Mouse (Mus musculus) intestine, postnatal 0 days (tissue): Measurements from ENCODE around the gene Poldip3. TPM values are rescaled to one million over a fixed set of nuclear protein-coding genes. Genes with fewer than 3 reads are reported as not detected.
"Not testable (repeated sequence)": the region's sequence is repeated elsewhere in the genome, so short reads cannot be mapped to it uniquely, and the experiment has no call there.

Source experiments
- ATAC-seq: fragments of 200-750 bp; cut with Nextera tagmentation; 2 replicates; pipeline ENCODE4 v1.8.0; 2017; ENCODE audit warnings: mild to moderate bottlenecking, moderate TSS enrichment, moderate library complexity
- H3K27ac ChIP-seq: fragments of 300-500 bp; sonication (generic); 2 replicates; pipeline ENCODE4 v1.5.1; 2014; ENCODE audit warnings: mild to moderate bottlenecking, low read depth, low read length, moderate library complexity
- H3K27me3 ChIP-seq: fragments of 300-500 bp; sonication (generic); replicated peaks from 2 replicates; pipeline ENCODE4 v1.6.1; 2014; ENCODE audit warnings: low read length, mixed read lengths; ENCODE audit not compliant: control insufficient read depth, insufficient read depth
- H3K36me3 ChIP-seq: fragments of 300-500 bp; sonication (generic); 2 replicates; pipeline ENCODE4 v1.6.1; 2014; ENCODE audit warnings: mild to moderate bottlenecking, moderate library complexity; ENCODE audit not compliant: control insufficient read depth, insufficient read depth
- H3K4me1 ChIP-seq: fragments of 300-500 bp; sonication (generic); replicated peaks from 2 replicates; pipeline ENCODE4 v1.6.1; 2014; ENCODE audit warnings: antibody characterized with exemption, low read length, mixed read lengths; ENCODE audit not compliant: control insufficient read depth, insufficient read depth
- H3K4me2 ChIP-seq: fragments of 300-500 bp; sonication (generic); replicated peaks from 2 replicates; pipeline ENCODE4 v1.6.1; 2014; ENCODE audit warnings: low read depth, mild to moderate bottlenecking, moderate library complexity
- H3K4me3 ChIP-seq: fragments of 300-500 bp; sonication (generic); 2 replicates; pipeline ENCODE4 v1.5.1; 2014; ENCODE audit warnings: low read depth, low read length
- H3K9ac ChIP-seq: fragments of 300-500 bp; sonication (generic); 2 replicates; pipeline ENCODE4 v1.6.1; 2014; ENCODE audit warnings: mild to moderate bottlenecking, low read depth, low read length
- H3K9me3 ChIP-seq: fragments of 300-500 bp; sonication (generic); 2 replicates; pipeline ENCODE4 v1.6.1; 2016; ENCODE audit warnings: mixed run types; ENCODE audit not compliant: control insufficient read depth
- CTCF ChIP-seq: sonication (generic); IDR thresholded peaks from 2 replicates; pipeline ENCODE4 v1.5.1; 2016; ENCODE audit warnings: low read depth, mild to moderate bottlenecking, control low read depth, antibody characterized with exemption, moderate library complexity
- WGBS: fragments of 180-500 bp; shearing (Covaris S2); extraction: QIAGEN DNeasy Blood & Tissue Kit; methylation state at CpG from one replicate; pipeline ENCODE4 v1.1.7; 2014; 5-methylcytosine and 5-hydroxymethylcytosine counted together
- polyA plus RNA-seq: library from polyadenylated mRNA; unstranded; fragments of >200 nt; fragmentation: Nextera tagmentation; extraction: Ambion mirVana; gene quantifications from 2 replicates; pipeline ENCODE4 v1.2.1, GENCODE M21; 2015

Gene Poldip3
- polyA plus RNA-seq, 1 experiment from 2014 or later = 49.8 TPM

GRCm38 (mm10) chr15:83145541-83145940 is 3.6 kb downstream of the Poldip3 start:
- no peaks in the 10 kb centered on the region for H3K9me3 ChIP-seq
- H3K9ac ChIP-seq = no peak overlapping the region
- no peaks in the 10 kb centered on the region for H3K4me1 ChIP-seq
- WGBS = 71% methylated on average over 6 of the region's 6 CpGs
- H3K27ac ChIP-seq = no peak overlapping the region
- H3K4me3 ChIP-seq = no peak overlapping the region
- H3K4me2 ChIP-seq = no peak overlapping the region
- H3K36me3 ChIP-seq = peaks cover 9% of the 10 kb centered on the region
- no peak for TF ChIP-seq CTCF
- H3K27me3 ChIP-seq = no peaks in the 10 kb centered on the region
- no peak for ATAC-seq

GRCm38 (mm10) chr15:83142861-83143260 is 6.3 kb downstream of the Poldip3 start:
- WGBS = 32% methylated on average over 5 of the region's 5 CpGs
- no peak overlapping the region for H3K27ac ChIP-seq
- no peak for TF ChIP-seq CTCF

GRCm38 (mm10) chr15:83135654-83136053 is 13.5 kb downstream of the Poldip3 start:
- no peak overlapping the region for H3K27ac ChIP-seq
- no peak overlapping the region for H3K4me3 ChIP-seq
- H3K9me3 ChIP-seq = no peaks in the 10 kb centered on the region
- WGBS = 49% methylated on average over 2 of the region's 2 CpGs
- ATAC-seq = no peak
- no peak overlapping the region for H3K4me2 ChIP-seq
- no peak for TF ChIP-seq CTCF
- H3K27me3 ChIP-seq = no peaks in the 10 kb centered on the region
- no peak overlapping the region for H3K9ac ChIP-seq
- peaks cover 76% of the 10 kb centered on the region for H3K36me3 ChIP-seq
- H3K4me1 ChIP-seq = no peaks in the 10 kb centered on the region

More at GRCm38 (mm10) chr15:83142861-83143260, 6.3 kb downstream of the Poldip3 start:
- Histone ChIP-seq H3K9me3 (no peaks in the 10 kb centered on the region), H3K27me3 (no peaks in the 10 kb centered on the region), H3K4me3 (no peak overlapping the region), H3K9ac (no peak overlapping the region; the same call in 1 of the 2 replicates), H3K36me3 (peaks cover 16% of the 10 kb centered on the region), H3K4me2 (no peak overlapping the region), H3K4me1 (no peaks in the 10 kb centered on the region)
- no peak for ATAC-seq

GRCm38 (mm10) chr15:83134671-83135070 is 14.5 kb downstream of the Poldip3 start:
- TF ChIP-seq CTCF = no peak
- Histone ChIP-seq H3K4me1 (no peaks in the 10 kb centered on the region), H3K9ac (no peak overlapping the region), H3K4me2 (no peak overlapping the region), H3K4me3 (no peak overlapping the region), H3K9me3 (no peaks in the 10 kb centered on the region), H3K27ac (no peak overlapping the region), H3K36me3 (peaks cover 86% of the 10 kb centered on the region), H3K27me3 (no peaks in the 10 kb centered on the region)
- no peak for ATAC-seq
- WGBS = 91% methylated on average over 6 of the region's 6 CpGs

- no peak for TF ChIP-seq CTCF
- Histone ChIP-seq H3K27me3 (no peaks in the 10 kb centered on the region), H3K4me1 (no peaks in the 10 kb centered on the region), H3K9me3 (no peaks in the 10 kb centered on the region), H3K4me2 (no peak overlapping the region), H3K4me3 (no peak overlapping the region), H3K9ac (no peak overlapping the region), H3K27ac (no peak overlapping the region), H3K36me3 (peaks cover 90% of the 10 kb centered on the region)
- WGBS = 78% methylated on average over 7 of the region's 7 CpGs
- no peak for ATAC-seq
Observed at GRCm38 (mm10) chr15:83129530-83130231, 19.5 kb downstream of the Poldip3 start.

GRCm38 (mm10) chr15:83127037-83127436 is 22.1 kb downstream of the Poldip3 start:
- not testable (repeated sequence) for H3K27ac ChIP-seq, ATAC-seq, H3K9me3 ChIP-seq, H3K4me3 ChIP-seq, H3K9ac ChIP-seq, H3K4me1 ChIP-seq, H3K4me2 ChIP-seq, H3K27me3 ChIP-seq
- peaks cover 65% of the 10 kb centered on the region for H3K36me3 ChIP-seq
- 73% methylated on average over 3 of the region's 3 CpGs for WGBS
